Mouse (Mus musculus): ENCODE data around the gene Anks1. TPM values are rescaled to one million over a fixed set of nuclear protein-coding genes. Genes with fewer than 3 reads are reported as not detected.

The Anks1 gene
- polyA plus RNA-seq, 1 experiment from 2014 or later = 15.3 TPM

DNA sequence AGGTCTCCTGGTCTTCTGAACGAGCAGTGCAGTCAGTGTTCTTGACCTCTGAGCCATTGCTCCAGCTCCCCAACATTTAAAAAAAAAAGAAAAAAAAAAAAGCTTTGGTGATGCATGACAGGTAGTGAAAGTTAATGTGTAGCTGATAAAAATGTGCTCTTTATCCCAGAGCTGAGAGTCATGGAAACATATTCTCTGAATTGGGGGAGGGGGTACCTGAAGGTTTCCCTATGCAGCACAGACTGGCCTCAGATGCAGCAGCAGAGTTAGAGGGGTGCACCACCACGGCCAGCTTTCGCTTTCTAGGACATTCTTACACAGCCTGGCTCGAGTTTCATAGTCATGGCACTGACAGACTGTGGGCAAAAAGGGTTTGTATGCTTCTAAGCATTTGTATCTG is 105.3 kb downstream of the Anks1 start:
- Histone ChIP-seq H3K27ac (ENCODE audit: low read length) (peak overlapping the region; percentile 96), H3K9ac (ENCODE audit: low read length) (peak overlapping the region; percentile 43; the same call in 1 of the 2 replicates), H3K9me3 (replicated peaks; ENCODE audit: control insufficient read depth, low read length) (no peaks in the 10 kb centered on the region), H3K4me2 (ENCODE audit: low read depth, low read length) (no peak overlapping the region), H3K27me3 (ENCODE audit: control insufficient read depth, insufficient read depth, low read length) (no peaks in the 10 kb centered on the region), H3K4me3 (replicated peaks; ENCODE audit: low read length) (no peak overlapping the region), H3K36me3 (ENCODE audit: control insufficient read depth, insufficient read depth, low read length) (no peaks in the 10 kb centered on the region), H3K4me1 (ENCODE audit: control insufficient read depth, insufficient read depth, low read length) (peaks cover 82% of the 10 kb centered on the region)
- ATAC-seq (ENCODE audit: insufficient read depth, low FRiP score) = no peak
- WGBS = 55% methylated on average over 4 of the region's 4 CpGs

GRCm38 (mm10) chr17:28015068-28015730 is 106.1 kb downstream of the Anks1 start:
- peaks cover 83% of the 10 kb centered on the region for H3K4me1 ChIP-seq (ENCODE audit: control insufficient read depth, insufficient read depth, low read length)
- no peaks in the 10 kb centered on the region for H3K36me3 ChIP-seq (ENCODE audit: control insufficient read depth, insufficient read depth, low read length)
- H3K27me3 ChIP-seq (ENCODE audit: control insufficient read depth, insufficient read depth, low read length) = no peaks in the 10 kb centered on the region
- no peak for ATAC-seq (ENCODE audit: insufficient read depth, low FRiP score)
- WGBS = 64% methylated on average over 17 of the region's 17 CpGs
- H3K27ac ChIP-seq (ENCODE audit: low read length) = peak overlapping the region; percentile 84
- no peak overlapping the region for H3K4me2 ChIP-seq (ENCODE audit: low read depth, low read length)
- no peaks in the 10 kb centered on the region for H3K9me3 ChIP-seq (replicated peaks; ENCODE audit: control insufficient read depth, low read length)
- H3K9ac ChIP-seq (ENCODE audit: low read length) = peak overlapping the region; percentile 43
- no peak overlapping the region for H3K4me3 ChIP-seq (replicated peaks; ENCODE audit: low read length)

DNA sequence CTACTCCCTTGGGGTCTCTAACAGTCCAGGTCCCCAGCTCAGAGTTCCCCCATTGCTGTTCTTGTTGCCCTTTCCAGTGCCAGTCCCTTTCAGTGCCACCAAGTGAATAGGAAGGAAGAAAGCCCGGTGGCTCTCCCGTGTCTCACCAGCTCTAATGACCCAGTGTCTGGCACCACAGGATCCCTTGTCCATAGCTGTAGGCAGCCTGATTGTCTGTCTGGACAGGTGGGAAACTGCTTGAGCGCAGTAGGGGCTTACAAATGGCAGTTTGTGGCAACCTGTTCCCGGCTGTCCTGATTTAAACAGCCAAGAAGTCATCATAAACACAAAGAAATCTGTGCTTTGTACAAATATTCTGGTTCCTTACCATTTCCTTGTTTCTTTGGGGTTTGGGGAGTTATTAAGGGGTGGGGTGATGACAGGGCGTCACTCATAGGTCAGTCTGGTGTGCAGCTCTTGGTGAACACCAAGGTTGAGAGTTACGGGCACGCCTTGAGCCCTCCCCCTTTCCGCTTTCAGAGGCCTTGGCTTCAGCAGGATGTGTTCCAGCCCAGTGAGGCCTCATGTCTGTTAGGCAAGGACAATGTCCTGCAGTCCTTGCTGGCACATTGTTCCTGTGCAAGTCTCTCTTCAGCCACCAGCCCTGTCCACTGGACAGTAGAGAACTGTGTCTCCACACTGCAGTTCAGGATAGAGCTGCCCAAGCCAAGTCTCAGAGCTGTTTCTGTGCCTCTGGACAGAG is 107.1 kb downstream of the Anks1 start:
- Histone ChIP-seq H3K9ac (ENCODE audit: low read length) (peak overlapping the region; percentile 49), H3K9me3 (replicated peaks; ENCODE audit: control insufficient read depth, low read length) (no peaks in the 10 kb centered on the region), H3K4me2 (ENCODE audit: low read depth, low read length) (no peak overlapping the region), H3K27me3 (ENCODE audit: control insufficient read depth, insufficient read depth, low read length) (no peaks in the 10 kb centered on the region), H3K4me3 (replicated peaks; ENCODE audit: low read length) (no peak overlapping the region), H3K4me1 (ENCODE audit: control insufficient read depth, insufficient read depth, low read length) (peaks cover 80% of the 10 kb centered on the region), H3K36me3 (ENCODE audit: control insufficient read depth, insufficient read depth, low read length) (no peaks in the 10 kb centered on the region), H3K27ac (ENCODE audit: low read length) (peak overlapping the region; percentile 84)
- whole genome bisulfite sequencing = 66% methylated on average over 8 of the region's 8 CpGs
- no peak for ATAC-seq (ENCODE audit: insufficient read depth, low FRiP score)

DNA sequence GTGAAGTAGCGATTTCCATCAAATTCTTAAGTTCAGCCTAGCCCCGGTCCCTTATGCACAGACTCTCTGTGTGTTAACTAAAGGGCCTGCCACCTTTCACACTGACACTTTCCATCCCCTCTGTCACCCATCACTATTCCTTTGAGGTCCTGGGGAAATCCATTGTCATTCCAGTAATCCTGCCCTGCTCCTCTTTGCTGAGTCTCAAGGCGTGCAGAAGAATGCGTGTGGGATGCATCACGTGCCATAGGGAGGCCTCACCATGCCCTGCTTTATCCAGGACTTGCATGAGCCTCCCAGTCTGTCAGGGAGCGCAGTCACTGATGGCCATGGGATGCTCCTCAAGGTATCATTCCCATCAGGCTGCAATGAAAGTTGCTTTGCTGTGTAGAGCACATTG is 109.2 kb downstream of the Anks1 start:
- Histone ChIP-seq H3K4me2 (ENCODE audit: low read depth, low read length) (no peak overlapping the region), H3K4me3 (replicated peaks; ENCODE audit: low read length) (no peak overlapping the region), H3K27me3 (ENCODE audit: control insufficient read depth, insufficient read depth, low read length) (no peaks in the 10 kb centered on the region), H3K9ac (ENCODE audit: low read length) (no peak overlapping the region), H3K9me3 (replicated peaks; ENCODE audit: control insufficient read depth, low read length) (no peaks in the 10 kb centered on the region), H3K4me1 (ENCODE audit: control insufficient read depth, insufficient read depth, low read length) (peaks cover 84% of the 10 kb centered on the region), H3K36me3 (ENCODE audit: control insufficient read depth, insufficient read depth, low read length) (no peaks in the 10 kb centered on the region), H3K27ac (ENCODE audit: low read length) (no peak overlapping the region)
- WGBS = 65% methylated on average over 6 of the region's 6 CpGs
- ATAC-seq (ENCODE audit: insufficient read depth, low FRiP score) = no peak

- Histone ChIP-seq H3K27ac (ENCODE audit: low read length) (no peak overlapping the region), H3K4me2 (ENCODE audit: low read depth, low read length) (no peak overlapping the region), H3K9ac (ENCODE audit: low read length) (no peak overlapping the region), H3K4me1 (ENCODE audit: control insufficient read depth, insufficient read depth, low read length) (peaks cover 82% of the 10 kb centered on the region), H3K36me3 (ENCODE audit: control insufficient read depth, insufficient read depth, low read length) (no peaks in the 10 kb centered on the region), H3K27me3 (ENCODE audit: control insufficient read depth, insufficient read depth, low read length) (no peaks in the 10 kb centered on the region), H3K9me3 (replicated peaks; ENCODE audit: control insufficient read depth, low read length) (no peaks in the 10 kb centered on the region), H3K4me3 (replicated peaks; ENCODE audit: low read length) (no peak overlapping the region)
- no peak for ATAC-seq (ENCODE audit: insufficient read depth, low FRiP score)
- 50% methylated on average over 11 of the region's 11 CpGs for WGBS
Measured at GRCm38 (mm10) chr17:28018776-28019175, 109.7 kb downstream of the Anks1 start.

- peaks cover 83% of the 10 kb centered on the region for H3K4me1 ChIP-seq (ENCODE audit: control insufficient read depth, insufficient read depth, low read length)
- H3K27me3 ChIP-seq (ENCODE audit: control insufficient read depth, insufficient read depth, low read length) = no peaks in the 10 kb centered on the region
- H3K4me3 ChIP-seq (replicated peaks; ENCODE audit: low read length) = no peak overlapping the region
- H3K36me3 ChIP-seq (ENCODE audit: control insufficient read depth, insufficient read depth, low read length) = no peaks in the 10 kb centered on the region
- H3K9ac ChIP-seq (ENCODE audit: low read length) = no peak overlapping the region
- 69% methylated on average over 21 of the region's 21 CpGs for WGBS
- H3K4me2 ChIP-seq (ENCODE audit: low read depth, low read length) = no peak overlapping the region
- H3K27ac ChIP-seq (ENCODE audit: low read length) = no peak overlapping the region
- H3K9me3 ChIP-seq (replicated peaks; ENCODE audit: control insufficient read depth, low read length) = no peaks in the 10 kb centered on the region
- no peak for ATAC-seq (ENCODE audit: insufficient read depth, low FRiP score)
Measured at GRCm38 (mm10) chr17:28019785-28020696, 110.9 kb downstream of the Anks1 start.

- H3K4me1 ChIP-seq (ENCODE audit: control insufficient read depth, insufficient read depth, low read length) = peaks cover 89% of the 10 kb centered on the region
- peak overlapping the region; percentile 82 for H3K27ac ChIP-seq (ENCODE audit: low read length)
- peak overlapping the region; percentile 51; the same call in 1 of the 2 replicates for H3K9ac ChIP-seq (ENCODE audit: low read length)
- no peaks in the 10 kb centered on the region for H3K36me3 ChIP-seq (ENCODE audit: control insufficient read depth, insufficient read depth, low read length)
- no peak for ATAC-seq (ENCODE audit: insufficient read depth, low FRiP score)
- H3K4me2 ChIP-seq (ENCODE audit: low read depth, low read length) = no peak overlapping the region
- no peaks in the 10 kb centered on the region for H3K27me3 ChIP-seq (ENCODE audit: control insufficient read depth, insufficient read depth, low read length)
- H3K9me3 ChIP-seq (replicated peaks; ENCODE audit: control insufficient read depth, low read length) = no peaks in the 10 kb centered on the region
- WGBS = 60% methylated on average over 10 of the region's 10 CpGs
- no peak overlapping the region for H3K4me3 ChIP-seq (replicated peaks; ENCODE audit: low read length)
Measured at GRCm38 (mm10) chr17:28021911-28022310, 112.8 kb downstream of the Anks1 start.

GRCm38 (mm10) chr17:28022854-28023655 is 113.9 kb downstream of the Anks1 start:
- Histone ChIP-seq H3K4me1 (ENCODE audit: control insufficient read depth, insufficient read depth, low read length) (peaks cover 80% of the 10 kb centered on the region), H3K4me3 (replicated peaks; ENCODE audit: low read length) (no peak overlapping the region), H3K36me3 (ENCODE audit: control insufficient read depth, insufficient read depth, low read length) (no peaks in the 10 kb centered on the region), H3K27ac (ENCODE audit: low read length) (peak overlapping the region; percentile 82), H3K9me3 (replicated peaks; ENCODE audit: control insufficient read depth, low read length) (no peaks in the 10 kb centered on the region), H3K9ac (ENCODE audit: low read length) (peak overlapping the region; percentile 51), H3K4me2 (ENCODE audit: low read depth, low read length) (no peak overlapping the region), H3K27me3 (ENCODE audit: control insufficient read depth, insufficient read depth, low read length) (no peaks in the 10 kb centered on the region)
- 81% methylated on average over 22 of the region's 22 CpGs for WGBS
- peak; percentile 21; the same call in 1 of the 2 replicates for ATAC-seq (ENCODE audit: insufficient read depth, low FRiP score)
